Mouse (Mus musculus): ENCODE measurements at regions not wholly inside any gene's neighbourhood (a gene's known extent, or its start where the extent isn't known, plus 50 kb on each side); places are given as distances from the start of the nearest gene placed in this dataset.

- no peaks in the 10 kb centered on the region for H3K27me3 ChIP-seq
Observed at GRCm38 (mm10) chr6:41225382-41225781, 76.7 kb upstream of the Try4 start.

GRCm38 (mm10) chr6:41218415-41218814 is 83.7 kb upstream of the Try4 start:
- ATAC-seq: no peak
- H3K4me1 ChIP-seq: no peaks in the 10 kb centered on the region
- no peaks in the 10 kb centered on the region for H3K9me3 ChIP-seq (replicated peaks)
- WGBS: 89% methylated on average over 7 of the region's 7 CpGs
- H3K4me3 ChIP-seq: no peak overlapping the region
- no peak overlapping the region for H3K9ac ChIP-seq
- no peak overlapping the region for H3K27ac ChIP-seq
- H3K4me2 ChIP-seq: no peak overlapping the region
- H3K27me3 ChIP-seq: no peaks in the 10 kb centered on the region
- no peaks in the 10 kb centered on the region for H3K36me3 ChIP-seq (ENCODE audit: poor library complexity, severe bottlenecking)

More at GRCm38 (mm10) chr6:41225382-41225781, 76.7 kb upstream of the Try4 start:
- ATAC-seq: no peak
- no peak overlapping the region for H3K4me2 ChIP-seq
- H3K9ac ChIP-seq: no peak overlapping the region
- H3K9me3 ChIP-seq (replicated peaks): no peaks in the 10 kb centered on the region
- no peaks in the 10 kb centered on the region for H3K36me3 ChIP-seq (ENCODE audit: poor library complexity, severe bottlenecking)
- no peak overlapping the region for H3K4me3 ChIP-seq
- 74% methylated on average over 1 of the region's 1 CpGs for WGBS
- H3K4me1 ChIP-seq: no peaks in the 10 kb centered on the region
- H3K27ac ChIP-seq: no peak overlapping the region

- WGBS: 87% methylated on average over 4 of the region's 4 CpGs
- H3K27ac ChIP-seq: no peak overlapping the region
- no peak overlapping the region for H3K4me2 ChIP-seq
- no peaks in the 10 kb centered on the region for H3K9me3 ChIP-seq (replicated peaks)
- H3K27me3 ChIP-seq: no peaks in the 10 kb centered on the region
- H3K4me3 ChIP-seq: no peak overlapping the region
- no peak overlapping the region for H3K9ac ChIP-seq
- no peaks in the 10 kb centered on the region for H3K4me1 ChIP-seq
- ATAC-seq: no peak
- H3K36me3 ChIP-seq (ENCODE audit: poor library complexity, severe bottlenecking): no peaks in the 10 kb centered on the region
Observed at GRCm38 (mm10) chr6:41215857-41216256, 86.2 kb upstream of the Try4 start.

- H3K4me3 ChIP-seq: no peak overlapping the region
- H3K9me3 ChIP-seq (replicated peaks): no peaks in the 10 kb centered on the region
- no peaks in the 10 kb centered on the region for H3K27me3 ChIP-seq
- no peaks in the 10 kb centered on the region for H3K36me3 ChIP-seq (ENCODE audit: poor library complexity, severe bottlenecking)
- H3K9ac ChIP-seq: no peak overlapping the region
- no peak overlapping the region for H3K4me2 ChIP-seq
- no peak for ATAC-seq
- WGBS: 77% methylated on average over 4 of the region's 4 CpGs
- no peaks in the 10 kb centered on the region for H3K4me1 ChIP-seq
- no peak overlapping the region for H3K27ac ChIP-seq
Observed at GRCm38 (mm10) chr6:41205864-41206263, 96.2 kb upstream of the Try4 start.

GRCm38 (mm10) chr6:41202882-41203281 is 99.2 kb upstream of the Try4 start:
- no peak for ATAC-seq

GRCm38 (mm10) chr6:41202302-41202701 is 99.8 kb upstream of the Try4 start:
- Histone ChIP-seq H3K9ac (no peak overlapping the region), H3K9me3 (replicated peaks) (no peaks in the 10 kb centered on the region), H3K4me1 (no peaks in the 10 kb centered on the region), H3K36me3 (ENCODE audit: poor library complexity, severe bottlenecking) (no peaks in the 10 kb centered on the region), H3K4me3 (no peak overlapping the region), H3K27me3 (no peaks in the 10 kb centered on the region), H3K4me2 (no peak overlapping the region), H3K27ac (no peak overlapping the region)
- WGBS: 83% methylated on average over 2 of the region's 2 CpGs
- ATAC-seq: no peak

More at GRCm38 (mm10) chr6:41202882-41203281, 99.2 kb upstream of the Try4 start:
- 93% methylated on average over 1 of the region's 1 CpGs for WGBS
- H3K9me3 ChIP-seq (replicated peaks): no peaks in the 10 kb centered on the region
- no peaks in the 10 kb centered on the region for H3K27me3 ChIP-seq
- H3K9ac ChIP-seq: no peak overlapping the region
- H3K4me3 ChIP-seq: no peak overlapping the region
- no peaks in the 10 kb centered on the region for H3K36me3 ChIP-seq (ENCODE audit: poor library complexity, severe bottlenecking)
- H3K27ac ChIP-seq: no peak overlapping the region
- H3K4me1 ChIP-seq: no peaks in the 10 kb centered on the region
- no peak overlapping the region for H3K4me2 ChIP-seq

- no peaks in the 10 kb centered on the region for H3K4me1 ChIP-seq
- H3K9me3 ChIP-seq (replicated peaks): no peaks in the 10 kb centered on the region
- no peak overlapping the region for H3K4me2 ChIP-seq
- 49% methylated on average over 1 of the region's 1 CpGs for WGBS
- no peaks in the 10 kb centered on the region for H3K27me3 ChIP-seq
- no peak for ATAC-seq
- H3K9ac ChIP-seq: no peak overlapping the region
- H3K4me3 ChIP-seq: no peak overlapping the region
- H3K27ac ChIP-seq: no peak overlapping the region
- H3K36me3 ChIP-seq (ENCODE audit: poor library complexity, severe bottlenecking): no peaks in the 10 kb centered on the region
Observed at GRCm38 (mm10) chr6:41194464-41194863, 107.6 kb upstream of the Try4 start.

GRCm38 (mm10) chr6:41191734-41192326 is 110.2 kb upstream of the Try4 start:
- Histone ChIP-seq H3K27me3 (no peaks in the 10 kb centered on the region), H3K27ac (no peak overlapping the region), H3K4me1 (no peaks in the 10 kb centered on the region), H3K36me3 (ENCODE audit: poor library complexity, severe bottlenecking) (no peaks in the 10 kb centered on the region), H3K9me3 (replicated peaks) (no peaks in the 10 kb centered on the region), H3K4me3 (no peak overlapping the region), H3K9ac (no peak overlapping the region), H3K4me2 (no peak overlapping the region)
- no peak for ATAC-seq
- WGBS: 91% methylated on average over 1 of the region's 1 CpGs

GRCm38 (mm10) chr6:41188910-41189309 is 113.2 kb upstream of the Try4 start:
- Histone ChIP-seq H3K27ac (no peak overlapping the region), H3K4me3 (no peak overlapping the region), H3K9ac (no peak overlapping the region), H3K27me3 (no peaks in the 10 kb centered on the region), H3K9me3 (replicated peaks) (no peaks in the 10 kb centered on the region), H3K4me2 (no peak overlapping the region), H3K4me1 (no peaks in the 10 kb centered on the region), H3K36me3 (ENCODE audit: poor library complexity, severe bottlenecking) (no peaks in the 10 kb centered on the region)
- 64% methylated on average over 2 of the region's 2 CpGs for WGBS
- ATAC-seq: no peak

GRCm38 (mm10) chr6:41187966-41188365 is 114.1 kb upstream of the Try4 start:
- WGBS: 83% methylated on average over 1 of the region's 1 CpGs
- no peaks in the 10 kb centered on the region for H3K27me3 ChIP-seq
- H3K9ac ChIP-seq: no peak overlapping the region
- H3K4me3 ChIP-seq: no peak overlapping the region
- H3K36me3 ChIP-seq (ENCODE audit: poor library complexity, severe bottlenecking): no peaks in the 10 kb centered on the region
- ATAC-seq: no peak
- H3K9me3 ChIP-seq (replicated peaks): no peaks in the 10 kb centered on the region
- no peaks in the 10 kb centered on the region for H3K4me1 ChIP-seq
- H3K27ac ChIP-seq: no peak overlapping the region
- no peak overlapping the region for H3K4me2 ChIP-seq

- 86% methylated on average over 7 of the region's 7 CpGs for WGBS
- no peak overlapping the region for H3K4me3 ChIP-seq
- H3K27ac ChIP-seq: no peak overlapping the region
- H3K27me3 ChIP-seq: no peaks in the 10 kb centered on the region
- H3K9me3 ChIP-seq (replicated peaks): no peaks in the 10 kb centered on the region
- no peaks in the 10 kb centered on the region for H3K4me1 ChIP-seq
- no peaks in the 10 kb centered on the region for H3K36me3 ChIP-seq (ENCODE audit: poor library complexity, severe bottlenecking)
- H3K4me2 ChIP-seq: no peak overlapping the region
- no peak for ATAC-seq
- no peak overlapping the region for H3K9ac ChIP-seq
Observed at GRCm38 (mm10) chr6:41178896-41179295, 123.2 kb upstream of the Try4 start.

GRCm38 (mm10) chr6:41178019-41178418 is 124.0 kb upstream of the Try4 start:
- Histone ChIP-seq H3K27me3 (no peaks in the 10 kb centered on the region), H3K36me3 (ENCODE audit: poor library complexity, severe bottlenecking) (no peaks in the 10 kb centered on the region), H3K4me1 (no peaks in the 10 kb centered on the region), H3K4me2 (no peak overlapping the region), H3K9ac (no peak overlapping the region), H3K4me3 (no peak overlapping the region), H3K9me3 (replicated peaks) (no peaks in the 10 kb centered on the region), H3K27ac (no peak overlapping the region)
- no peak for ATAC-seq
- WGBS: 86% methylated on average over 2 of the region's 2 CpGs

- no peak overlapping the region for H3K4me2 ChIP-seq
- H3K27ac ChIP-seq: no peak overlapping the region
- H3K4me1 ChIP-seq: no peaks in the 10 kb centered on the region
- H3K9ac ChIP-seq: no peak overlapping the region
- WGBS: 94% methylated on average over 3 of the region's 3 CpGs
- no peaks in the 10 kb centered on the region for H3K36me3 ChIP-seq (ENCODE audit: poor library complexity, severe bottlenecking)
- no peaks in the 10 kb centered on the region for H3K9me3 ChIP-seq (replicated peaks)
- H3K4me3 ChIP-seq: no peak overlapping the region
- ATAC-seq: no peak
- H3K27me3 ChIP-seq: no peaks in the 10 kb centered on the region
Observed at GRCm38 (mm10) chr6:41177152-41177551, 124.9 kb upstream of the Try4 start.
